Mouse (Mus musculus) MEL (cell line): ENCODE measurements around the gene Scfd2. TPM values are rescaled to one million over a fixed set of nuclear protein-coding genes. Genes with fewer than 3 reads are reported as not detected.
A peak's percentile ranks its signal among the peaks of the same experiment; 100 is the strongest.

Experiments
- DNase-seq: peaks from one replicate; pipeline ENCODE4 v3.0.0; 2011; ENCODE audit warnings: low read depth, low spot score
- H3K27ac ChIP-seq: 2 replicates; pipeline ENCODE4 v1.5.1; 2012; ENCODE audit warnings: low read depth, mild to moderate bottlenecking, control low read depth, low read length, moderate library complexity; ENCODE audit not compliant: control insufficient read depth
- H3K27me3 ChIP-seq, 2 experiments: fragments of 150-350 bp in 1 of 2; sonication (generic) in 1 of 2; 2 replicates each; pipeline ENCODE4 v1.6.1; 2012; ENCODE audit warnings: low read length in 2 of 2, mild to moderate bottlenecking in 2 of 2, improper control_type of control experiment in 1 of 2, moderate library complexity in 1 of 2; ENCODE audit not compliant: insufficient read depth in 2 of 2, control insufficient read depth in 1 of 2
- H3K36me3 ChIP-seq, 2 experiments: 2 replicates each; pipeline ENCODE4 v1.6.1; 2012 to 2014; ENCODE audit warnings: low read length in 2 of 2, improper control_type of control experiment in 1 of 2, inconsistent platforms in 1 of 2, mild to moderate bottlenecking in 1 of 2; ENCODE audit not compliant: insufficient read depth in 2 of 2, control insufficient read depth in 1 of 2
- H3K4me1 ChIP-seq, 2 experiments: fragments of 150-350 bp in 1 of 2; sonication (generic) in 1 of 2; 2 replicates each; pipeline ENCODE4 v1.6.1; 2012; ENCODE audit warnings: low read length in 2 of 2, improper control_type of control experiment in 1 of 2, mild to moderate bottlenecking in 1 of 2; ENCODE audit not compliant: insufficient read depth in 2 of 2, control insufficient read depth in 1 of 2
- H3K4me3 ChIP-seq, 2 experiments: fragments of 150-350 bp in 1 of 2; sonication (generic) in 1 of 2; 2 replicates each; pipeline ENCODE4 v1.5.1; 2012; ENCODE audit warnings: low read depth in 2 of 2, low read length in 2 of 2, mild to moderate bottlenecking in 2 of 2, moderate library complexity in 2 of 2, control low read depth in 1 of 2, improper control_type of control experiment in 1 of 2; ENCODE audit not compliant: control insufficient read depth in 1 of 2, insufficient read depth in 1 of 2
- H3K79me2 ChIP-seq: 2 replicates; pipeline ENCODE4 v1.6.1; 2012; ENCODE audit warnings: mild to moderate bottlenecking, low read length, moderate library complexity; ENCODE audit not compliant: control insufficient read depth, poor library complexity, insufficient read depth
- H3K9ac ChIP-seq: 2 replicates; pipeline ENCODE4 v1.6.1; 2012; ENCODE audit warnings: low read depth, mild to moderate bottlenecking, control low read depth, low read length, moderate library complexity; ENCODE audit not compliant: control insufficient read depth, poor library complexity, severe bottlenecking
- H3K9me3 ChIP-seq: fragments of 150-350 bp; sonication (generic); replicated peaks from 2 replicates; pipeline ENCODE4 v1.6.1; 2012; ENCODE audit warnings: mild to moderate bottlenecking, low read length, improper control_type of control experiment, moderate library complexity; ENCODE audit not compliant: insufficient read depth
- BHLHE40 ChIP-seq: IDR thresholded peaks from 2 replicates; pipeline ENCODE4 v1.6.1; 2012; ENCODE audit warnings: low read depth, mild to moderate bottlenecking, inconsistent platforms, low read length, improper control_type of control experiment, borderline replicate concordance
- CHD2 ChIP-seq: IDR thresholded peaks from 2 replicates; pipeline ENCODE4 v1.6.1; 2011; ENCODE audit warnings: low read length, improper control_type of control experiment
- CTCF ChIP-seq, 3 experiments: IDR thresholded peaks in 2 of 3; conservative IDR thresholded peaks in 1 of 3; 2 replicates each; pipeline ENCODE4 v1.5.1; 2011 to 2012; ENCODE audit warnings: low read length in 3 of 3, low read depth in 2 of 3, mild to moderate bottlenecking in 2 of 3, improper control_type of control experiment in 1 of 3, inconsistent platforms in 1 of 3, mixed read lengths in 1 of 3, moderate library complexity in 1 of 3; ENCODE audit not compliant: control insufficient read depth in 1 of 3, insufficient read depth in 1 of 3, poor library complexity in 1 of 3, severe bottlenecking in 1 of 3
- GABPA ChIP-seq: IDR thresholded peaks from 2 replicates; pipeline ENCODE4 v1.6.1; 2012; ENCODE audit warnings: low read depth, mild to moderate bottlenecking, inconsistent platforms, low read length, improper control_type of control experiment, moderate library complexity
- GATA1 ChIP-seq: IDR thresholded peaks from 2 replicates; pipeline ENCODE4 v1.6.1; 2011; ENCODE audit warnings: low read depth, low read length, improper control_type of control experiment
- HCFC1 ChIP-seq: IDR thresholded peaks from 2 replicates; pipeline ENCODE4 v1.6.1; 2012; ENCODE audit warnings: low read depth, mild to moderate bottlenecking, inconsistent platforms, low read length, improper control_type of control experiment, moderate library complexity
- JUND ChIP-seq: IDR thresholded peaks from 2 replicates; pipeline ENCODE4 v1.6.1; 2011; ENCODE audit warnings: low read depth, mild to moderate bottlenecking, improper control_type of control experiment, low read length
- KAT2A ChIP-seq: conservative IDR thresholded peaks from 2 replicates; pipeline ENCODE4 v1.6.1; 2012; ENCODE audit warnings: low read depth, low read length, improper control_type of control experiment, inconsistent platforms
- MAFK ChIP-seq: IDR thresholded peaks from 2 replicates; pipeline ENCODE4 v1.6.1; 2011; ENCODE audit warnings: low read depth, mild to moderate bottlenecking, low read length, improper control_type of control experiment, borderline replicate concordance
- MAX ChIP-seq: IDR thresholded peaks from 2 replicates; pipeline ENCODE4 v1.6.1; 2011; ENCODE audit warnings: low read length, improper control_type of control experiment
- MAZ ChIP-seq: IDR thresholded peaks from 2 replicates; pipeline ENCODE4 v1.6.1; 2012; ENCODE audit warnings: low read depth, mild to moderate bottlenecking, inconsistent platforms, low read length, improper control_type of control experiment
- MXI1 ChIP-seq: IDR thresholded peaks from 2 replicates; pipeline ENCODE4 v1.6.1; 2011; ENCODE audit warnings: mild to moderate bottlenecking, low read depth, low read length, improper control_type of control experiment
- MYB ChIP-seq: IDR thresholded peaks from 2 replicates; pipeline ENCODE4 v1.6.1; 2011; ENCODE audit warnings: mild to moderate bottlenecking, low read depth, low read length, improper control_type of control experiment
- MYC ChIP-seq: IDR thresholded peaks from 2 replicates; pipeline ENCODE4 v1.6.1; 2011; ENCODE audit warnings: low read depth, mild to moderate bottlenecking, low read length, improper control_type of control experiment, moderate library complexity
- NELFE ChIP-seq: IDR thresholded peaks from 2 replicates; pipeline ENCODE4 v1.6.1; 2011; ENCODE audit warnings: low read depth, low read length, improper control_type of control experiment
- POLR2A ChIP-seq, 2 experiments: IDR thresholded peaks; 2 replicates each; pipeline ENCODE4 v1.6.1; 2011 to 2012; ENCODE audit warnings: low read length in 2 of 2, mild to moderate bottlenecking in 2 of 2, control low read depth in 1 of 2, improper control_type of control experiment in 1 of 2, low read depth in 1 of 2, moderate library complexity in 1 of 2; ENCODE audit not compliant: control insufficient read depth in 1 of 2, insufficient read depth in 1 of 2, poor library complexity in 1 of 2
- POLR2AphosphoS2 ChIP-seq: IDR thresholded peaks from 2 replicates; pipeline ENCODE4 v1.6.1; 2011; ENCODE audit warnings: low read length, improper control_type of control experiment
- POLR2AphosphoS5 ChIP-seq: IDR thresholded peaks from 2 replicates; pipeline ENCODE4 v1.6.1; 2012; ENCODE audit warnings: low read depth, borderline replicate concordance, mild to moderate bottlenecking, inconsistent platforms, low read length, moderate library complexity, mixed read lengths
- RCOR1 ChIP-seq: IDR thresholded peaks from 2 replicates; pipeline ENCODE4 v1.6.1; 2012; ENCODE audit warnings: low read depth, mild to moderate bottlenecking, inconsistent platforms, low read length, improper control_type of control experiment
- SIN3A ChIP-seq: IDR thresholded peaks from 2 replicates; pipeline ENCODE4 v1.6.1; 2012; ENCODE audit warnings: low read length, improper control_type of control experiment, inconsistent platforms
- TAL1 ChIP-seq: IDR thresholded peaks from 2 replicates; pipeline ENCODE4 v1.6.1; 2012; ENCODE audit warnings: mild to moderate bottlenecking, inconsistent platforms, low read length, moderate library complexity, mixed read lengths
- TBP ChIP-seq: IDR thresholded peaks from 2 replicates; pipeline ENCODE4 v1.8.0; 2011; ENCODE audit warnings: low read depth, low read length, improper control_type of control experiment
- TCF12 ChIP-seq: IDR thresholded peaks from 2 replicates; pipeline ENCODE4 v1.6.1; 2014; ENCODE audit warnings: low read depth, mild to moderate bottlenecking, inconsistent platforms, low read length, improper control_type of control experiment, moderate library complexity
- USF2 ChIP-seq, 2 experiments: IDR thresholded peaks; 2 replicates each; pipeline ENCODE4 v1.6.1; 2011 to 2012; ENCODE audit warnings: improper control_type of control experiment in 2 of 2, low read length in 2 of 2, borderline replicate concordance in 1 of 2, inconsistent platforms in 1 of 2, low read depth in 1 of 2, mild to moderate bottlenecking in 1 of 2; ENCODE audit not compliant: insufficient read depth in 1 of 2
- ZC3H11A ChIP-seq: IDR thresholded peaks from 2 replicates; pipeline ENCODE4 v1.6.1; 2012; ENCODE audit warnings: low read depth, mild to moderate bottlenecking, inconsistent platforms, low read length, improper control_type of control experiment
- ZKSCAN1 ChIP-seq: IDR thresholded peaks from 2 replicates; pipeline ENCODE4 v1.6.1; 2012; ENCODE audit warnings: low read depth, mild to moderate bottlenecking, inconsistent platforms, low read length, improper control_type of control experiment, moderate library complexity
- ZMIZ1 ChIP-seq: IDR thresholded peaks from 2 replicates; pipeline ENCODE4 v1.6.1; 2012; ENCODE audit warnings: low read depth, mild to moderate bottlenecking, inconsistent platforms, low read length, improper control_type of control experiment, moderate library complexity
- ZNF384 ChIP-seq: IDR thresholded peaks from 2 replicates; pipeline ENCODE4 v1.6.1; 2012; ENCODE audit warnings: low read depth, mild to moderate bottlenecking, inconsistent platforms, low read length, improper control_type of control experiment
- polyA plus RNA-seq, 2 experiments: library from polyadenylated mRNA; stranded (reverse) in 1 of 2; unstranded in 1 of 2; fragments of >175 nt in 1 of 2; fragments of >200 nt in 1 of 2; gene quantifications; 2 replicates each; pipeline versions ENCODE4 v1.2.1 to v1.2.4; 2012; ENCODE audit warnings: low replicate concordance in 2 of 2, low read depth in 1 of 2; ENCODE audit not compliant: insufficient read length in 2 of 2, insufficient read depth in 1 of 2, missing spikeins in 1 of 2
- total RNA-seq: library from RNA; depleted of rRNA; stranded (reverse); fragments of 300-350 nt; gene quantifications from 2 replicates; pipeline ENCODE4 v1.2.3, GENCODE M21; 2012

Gene Scfd2
- total and polyA plus RNA-seq, 3 experiments = 18.8 to 20.3 TPM; not detected in 1

DNA sequence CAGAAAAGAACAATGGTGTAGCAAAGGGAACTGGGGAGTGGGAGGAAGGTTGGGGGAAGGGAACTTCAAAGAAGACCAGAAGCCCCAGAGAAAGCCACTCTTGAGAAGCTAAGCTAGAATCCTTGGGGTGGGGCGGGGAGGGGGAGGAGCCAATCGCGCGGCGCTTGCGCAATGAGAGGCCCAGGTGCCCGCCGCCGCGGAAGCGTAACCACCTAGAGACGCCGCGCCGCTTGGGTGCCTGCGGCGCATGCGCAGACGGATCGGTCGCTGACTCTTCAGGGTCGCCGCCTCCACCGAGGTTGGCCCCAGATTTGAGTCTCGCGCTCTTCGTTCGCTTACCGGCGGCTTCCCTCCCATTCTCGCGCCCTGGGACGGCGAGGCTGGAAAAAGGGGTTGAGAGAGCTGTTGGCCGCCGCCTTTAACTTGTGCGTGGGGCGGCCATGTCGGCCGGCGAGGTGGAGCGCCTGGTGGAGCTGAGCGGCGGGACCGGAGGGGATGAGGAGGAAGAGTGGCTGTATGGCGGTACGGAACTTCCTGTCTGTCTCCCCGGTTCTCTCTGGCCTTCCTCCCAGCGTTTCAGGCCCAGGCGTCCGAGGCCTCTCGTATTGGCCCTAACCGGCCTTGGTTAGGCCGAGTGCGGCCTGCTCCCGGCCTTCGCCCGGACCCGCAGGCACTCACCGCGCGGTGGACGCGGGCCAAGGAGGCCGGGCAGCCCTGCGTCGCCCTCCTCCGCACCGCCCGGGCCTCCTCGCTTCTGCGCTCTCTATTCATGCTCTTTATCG, 3.9 kb upstream of the Scfd2 start, which contains the start of gene Fip1l1 (continued):
- 0 out of 2 replicates have a peak, but pooled peaks have one; percentile 31 for TF ChIP-seq TCF12
- TF ChIP-seq USF2 (IDR thresholded peaks at IDR 0.05; ENCODE audit: borderline replicate concordance in 1 of 2, insufficient read depth in 1 of 2, low read depth in 1 of 2, low read length in 2 of 2) = no peak
- no peak for TF ChIP-seq ZNF384

GRCm38 (mm10) chr5:74530785-74531184, 774 bp downstream of the Scfd2 start:
- Histone ChIP-seq H3K36me3 (peaks cover 0 to 46% of the 10 kb centered on the region in 2 experiments; a peak in 2 of 4 replicates), H3K27me3 (no peaks in the 10 kb centered on the region), H3K9me3 (no peaks in the 10 kb centered on the region), H3K79me2 (peaks cover 33% of the 10 kb centered on the region), H3K27ac (no peak overlapping the region), H3K4me1 (peaks cover 30 to 39% of the 10 kb centered on the region in 2 experiments; a peak in 3 of 4 replicates), H3K4me3 (peak overlapping the region; percentile 71 to 90), H3K9ac (peak overlapping the region; percentile 85)
- peak; percentile 50 for DNase-seq
- TF ChIP-seq SIN3A (peak; percentile 57), KAT2A (no peak), MAX (no peak)

- no peaks in the 10 kb centered on the region for H3K27me3 ChIP-seq
- H3K79me2 ChIP-seq = peaks cover 36% of the 10 kb centered on the region
- DNase-seq = peak; percentile 66
- no peaks in the 10 kb centered on the region for H3K9me3 ChIP-seq
- H3K27ac ChIP-seq = no peak overlapping the region; the same call in 1 of the 2 replicates
- peaks cover 0 to 37% of the 10 kb centered on the region in 2 experiments; a peak in 2 of 4 replicates for H3K36me3 ChIP-seq
- H3K4me3 ChIP-seq = peak overlapping the region in 1 of 2 experiments; percentile 27; a peak in 2 of 4 replicates
- H3K4me1 ChIP-seq = peaks cover 22% of the 10 kb centered on the region in 2 experiments; a peak in 3 of 4 replicates
- no peak overlapping the region for H3K9ac ChIP-seq
- TF ChIP-seq MYB (no peak), TAL1 (peak; percentile 25; the same call in 1 of the 2 replicates), POLR2AphosphoS5 (no peak), ZC3H11A (no peak), POLR2AphosphoS2 (no peak), MAFK (no peak), USF2 (IDR thresholded peaks at IDR 0.05; ENCODE audit: borderline replicate concordance in 1 of 2, insufficient read depth in 1 of 2, low read depth in 1 of 2, low read length in 2 of 2) (no peak), ZMIZ1 (no peak), JUND (no peak), ZKSCAN1 (no peak), MXI1 (peak; percentile 85), GATA1 (peak; percentile 55), GABPA (no peak), SIN3A (peak; percentile 51), CHD2 (no peak), ZNF384 (no peak), HCFC1 (no peak), BHLHE40 (0 out of 2 replicates have a peak, but pooled peaks have one; percentile 6), NELFE (no peak; the same call in 1 of the 2 replicates), MYC (peak; percentile 80), MAZ (no peak), KAT2A (no peak), RCOR1 (no peak), POLR2A (IDR thresholded peaks at IDR 0.05; ENCODE audit: control insufficient read depth in 1 of 2, insufficient read depth in 1 of 2, low read depth in 1 of 2, low read length in 2 of 2, poor library complexity in 1 of 2) (no peak), CTCF (IDR thresholded peaks at IDR 0.05 in 2 of 3, conservative IDR thresholded peaks at IDR 0.05 in 1 of 3; ENCODE audit: control insufficient read depth in 1 of 3, insufficient read depth in 1 of 3, low read depth in 2 of 3, low read length in 3 of 3, poor library complexity in 1 of 3, severe bottlenecking in 1 of 3) (no peak), TBP (no peak)
These were observed 4.5 kb downstream of the Scfd2 start for GRCm38 (mm10) chr5:74527025-74527424.
